Mouse (Mus musculus) forebrain, embryonic 11.5 days (tissue): ENCODE data around the gene Iqsec1. TPM values are rescaled to one million over a fixed set of nuclear protein-coding genes. Genes with fewer than 3 reads are reported as not detected.
"Not testable (repeated sequence)": the region's sequence is repeated elsewhere in the genome, so short reads cannot be mapped to it uniquely, and the experiment has no call there.

Source experiments
- ATAC-seq: fragments of 200-750 bp; cut with Nextera tagmentation; replicated peaks from 2 replicates; pipeline ENCODE4 v1.8.0; 2017; ENCODE audit warnings: moderate TSS enrichment; ENCODE audit not compliant: low FRiP score
- DNase-seq: peaks from one replicate; pipeline ENCODE4 v3.0.0-alpha.2; 2017; ENCODE audit warnings: low spot score
- H3K27ac ChIP-seq: fragments of 300-500 bp; sonication (generic); 2 replicates; pipeline ENCODE4 v1.5.1; 2014; ENCODE audit warnings: low read depth, low read length
- H3K27me3 ChIP-seq: fragments of 300-500 bp; sonication (generic); 2 replicates; pipeline ENCODE4 v1.6.1; 2014; ENCODE audit warnings: mild to moderate bottlenecking, low read length, mixed read lengths; ENCODE audit not compliant: control insufficient read depth, insufficient read depth
- H3K36me3 ChIP-seq: fragments of 300-500 bp; sonication (generic); 2 replicates; pipeline ENCODE4 v1.6.1; 2014; ENCODE audit warnings: mild to moderate bottlenecking, low read length, moderate library complexity, mixed read lengths; ENCODE audit not compliant: control insufficient read depth, insufficient read depth
- H3K4me1 ChIP-seq: fragments of 300-500 bp; sonication (generic); replicated peaks from 2 replicates; pipeline ENCODE4 v1.6.1; 2014; ENCODE audit warnings: low read length, mixed read lengths; ENCODE audit not compliant: control insufficient read depth, insufficient read depth
- H3K4me2 ChIP-seq: fragments of 300-500 bp; sonication (generic); 2 replicates; pipeline ENCODE4 v1.6.1; 2014; ENCODE audit warnings: low read depth, mild to moderate bottlenecking, low read length, moderate library complexity, mixed read lengths; ENCODE audit not compliant: severe bottlenecking
- H3K4me3 ChIP-seq: fragments of 300-500 bp; sonication (generic); 2 replicates; pipeline ENCODE4 v1.5.1; 2014; ENCODE audit warnings: low read depth, low read length
- H3K9ac ChIP-seq: fragments of 300-500 bp; sonication (generic); 2 replicates; pipeline ENCODE4 v1.6.1; 2014; ENCODE audit warnings: low read length
- H3K9me3 ChIP-seq: fragments of 300-500 bp; sonication (generic); 2 replicates; pipeline ENCODE4 v1.6.1; 2016; ENCODE audit warnings: low read length, mixed read lengths; ENCODE audit not compliant: control insufficient read depth
- WGBS: fragments of 180-500 bp; shearing (Covaris S2); extraction: QIAGEN DNeasy Blood & Tissue Kit; methylation state at CpG from one replicate; pipeline ENCODE4 v1.1.7; 2014; 5-methylcytosine and 5-hydroxymethylcytosine counted together
- polyA plus RNA-seq: library from polyadenylated mRNA; unstranded; fragments of >200 nt; fragmentation: Nextera tagmentation; extraction: Ambion mirVana; gene quantifications from 2 replicates; pipeline ENCODE4 v1.2.1, GENCODE M21; 2014

Iqsec1 gene
- polyA plus RNA-seq, 1 experiment from 2014 or later, result 15.0 TPM

- ATAC-seq, H3K4me2 ChIP-seq, H3K36me3 ChIP-seq, H3K27ac ChIP-seq, H3K4me1 ChIP-seq, H3K4me3 ChIP-seq, H3K9me3 ChIP-seq, DNase-seq, H3K9ac ChIP-seq, H3K27me3 ChIP-seq: not testable (repeated sequence)
- 75% methylated on average over 3 of the region's 3 CpGs for WGBS
These were observed 356.0 kb downstream of the Iqsec1 start for GRCm38 (mm10) chr6:90632526-90632925.

DNA sequence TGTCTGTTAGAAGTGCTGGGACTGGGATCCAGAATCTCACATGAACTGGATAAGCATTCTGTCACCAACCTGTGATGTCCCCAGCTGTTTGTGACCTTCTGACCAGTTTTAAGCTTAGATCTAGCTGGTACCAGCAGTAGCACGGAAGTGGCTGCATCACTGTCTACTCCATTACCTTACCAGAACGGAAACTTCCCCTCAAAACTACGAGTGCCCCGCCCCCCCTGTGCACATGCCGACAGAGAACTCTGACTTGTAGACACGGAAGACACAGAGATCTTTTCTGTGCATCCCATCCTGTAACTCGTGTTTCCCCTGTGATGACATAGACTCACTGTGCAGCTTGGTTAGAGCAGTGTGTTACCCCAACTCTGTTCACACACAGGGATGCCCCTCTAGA is 358.1 kb downstream of the Iqsec1 start:
- 86% methylated on average over 7 of the region's 7 CpGs for WGBS
- H3K4me2 ChIP-seq, result no peak overlapping the region
- H3K27ac ChIP-seq, result no peak overlapping the region
- H3K4me3 ChIP-seq, result no peak overlapping the region
- no peaks in the 10 kb centered on the region for H3K27me3 ChIP-seq
- ATAC-seq (no peak), DNase-seq (no peak)
- H3K9ac ChIP-seq, result no peak overlapping the region
- no peaks in the 10 kb centered on the region for H3K9me3 ChIP-seq
- H3K4me1 ChIP-seq, result no peaks in the 10 kb centered on the region
- H3K36me3 ChIP-seq, result no peaks in the 10 kb centered on the region

DNA sequence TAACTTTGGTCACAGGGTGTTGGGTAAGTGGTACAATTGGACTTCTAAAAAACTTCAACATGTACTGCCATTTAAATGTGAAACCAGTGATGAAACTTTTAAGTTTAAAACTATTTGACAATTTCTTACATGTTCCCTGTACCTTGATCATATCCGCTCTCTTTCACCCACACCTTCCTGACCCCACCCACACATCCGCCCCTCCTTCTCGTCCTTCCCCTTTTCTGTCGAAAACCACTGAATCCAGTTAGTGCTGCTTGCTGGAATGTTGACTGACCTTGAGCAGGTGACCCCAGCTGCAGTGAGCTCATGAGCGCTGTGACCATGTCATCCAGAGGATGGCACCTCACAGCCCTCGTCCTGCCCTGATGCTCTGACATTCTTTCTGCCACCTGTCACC is 359.0 kb downstream of the Iqsec1 start:
- no peaks in the 10 kb centered on the region for H3K36me3 ChIP-seq
- WGBS, result 85% methylated on average over 6 of the region's 6 CpGs
- DNase-seq (no peak), ATAC-seq (no peak)
- H3K27me3 ChIP-seq, result no peaks in the 10 kb centered on the region
- H3K4me2 ChIP-seq, result no peak overlapping the region
- H3K4me1 ChIP-seq, result no peaks in the 10 kb centered on the region
- no peak overlapping the region for H3K27ac ChIP-seq
- no peak overlapping the region for H3K9ac ChIP-seq
- H3K4me3 ChIP-seq, result no peak overlapping the region
- H3K9me3 ChIP-seq, result no peaks in the 10 kb centered on the region

DNA sequence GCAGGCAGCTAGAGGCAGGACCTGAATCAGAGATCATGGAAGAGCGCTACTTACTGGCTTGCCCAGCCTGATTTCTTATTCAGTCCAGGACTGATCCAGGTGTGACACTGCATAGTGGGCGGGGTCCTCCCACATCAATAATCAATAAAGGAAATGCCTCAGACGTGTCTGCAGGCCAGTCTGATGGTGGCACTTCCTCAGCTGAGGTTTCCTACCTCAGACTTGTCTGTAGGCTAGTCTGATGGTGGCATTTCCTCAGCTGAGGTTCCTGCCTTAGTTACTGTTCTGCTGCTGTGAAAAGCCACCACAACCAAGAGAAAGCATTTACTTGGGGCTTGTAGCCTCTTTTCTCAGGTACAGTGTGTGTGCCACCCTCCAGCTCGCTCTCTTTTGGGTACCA is 360.9 kb downstream of the Iqsec1 start:
- Histone ChIP-seq H3K27ac (no peak overlapping the region), H3K4me3 (no peak overlapping the region), H3K4me1 (no peaks in the 10 kb centered on the region), H3K27me3 (no peaks in the 10 kb centered on the region), H3K9ac (no peak overlapping the region), H3K4me2 (no peak overlapping the region), H3K36me3 (no peaks in the 10 kb centered on the region), H3K9me3 (no peaks in the 10 kb centered on the region)
- no peak for ATAC-seq
- no peak for DNase-seq
- 83% methylated on average over 4 of the region's 4 CpGs for WGBS

- no peaks in the 10 kb centered on the region for H3K36me3 ChIP-seq
- ATAC-seq, result no peak
- no peak overlapping the region for H3K9ac ChIP-seq
- no peak for DNase-seq
- H3K27me3 ChIP-seq, result no peaks in the 10 kb centered on the region
- no peak overlapping the region for H3K27ac ChIP-seq
- WGBS, result 76% methylated on average over 7 of the region's 7 CpGs
- no peaks in the 10 kb centered on the region for H3K9me3 ChIP-seq
- no peak overlapping the region for H3K4me2 ChIP-seq
- no peaks in the 10 kb centered on the region for H3K4me1 ChIP-seq
- H3K4me3 ChIP-seq, result no peak overlapping the region
These were observed 363.1 kb downstream of the Iqsec1 start for GRCm38 (mm10) chr6:90625207-90625994.

DNA sequence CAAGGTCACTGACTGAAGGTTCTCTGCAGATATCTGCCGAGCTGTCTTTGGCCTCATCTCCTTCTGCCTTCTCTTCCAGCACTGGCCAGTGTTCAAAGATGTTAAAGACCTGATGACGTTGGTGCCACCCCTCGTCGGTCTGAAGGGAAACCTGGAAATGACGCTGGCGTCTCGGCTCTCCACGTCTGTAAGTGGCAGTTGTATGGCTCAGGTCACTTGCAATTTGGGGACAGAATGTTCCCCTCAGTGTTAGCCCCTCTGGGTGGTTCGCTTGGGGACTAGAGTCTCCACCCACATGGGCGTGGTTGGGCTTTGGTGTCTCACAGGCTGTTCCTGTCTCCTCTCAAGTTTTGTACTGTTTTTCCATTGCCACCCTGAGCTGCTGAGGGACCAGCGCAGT is 363.8 kb downstream of the Iqsec1 start:
- Histone ChIP-seq H3K27me3 (no peaks in the 10 kb centered on the region), H3K4me1 (no peaks in the 10 kb centered on the region), H3K9me3 (no peaks in the 10 kb centered on the region), H3K27ac (no peak overlapping the region), H3K36me3 (no peaks in the 10 kb centered on the region), H3K4me2 (no peak overlapping the region), H3K4me3 (no peak overlapping the region), H3K9ac (no peak overlapping the region)
- ATAC-seq (no peak), DNase-seq (no peak)
- 74% methylated on average over 11 of the region's 11 CpGs for WGBS

DNA sequence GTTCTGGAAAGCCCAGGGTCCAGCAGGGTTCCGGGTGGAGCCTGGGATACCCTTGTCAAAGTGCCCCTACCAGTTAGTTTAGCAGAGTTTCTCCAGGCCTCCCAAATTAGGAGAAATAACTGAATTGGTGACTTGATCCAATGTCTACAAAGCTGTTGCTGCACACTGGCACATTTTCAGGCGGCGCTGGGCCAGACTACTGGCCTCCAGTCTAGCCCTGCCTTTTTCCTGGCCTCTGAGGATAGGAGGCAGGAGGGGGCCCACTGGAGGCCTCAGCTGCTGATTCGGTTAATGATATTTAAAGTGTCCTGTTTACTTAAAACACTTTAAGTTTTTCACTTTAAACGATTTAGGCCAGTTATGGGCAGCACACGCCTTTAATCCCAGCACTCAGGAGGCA is 364.3 kb downstream of the Iqsec1 start:
- Histone ChIP-seq H3K4me1 (no peaks in the 10 kb centered on the region), H3K27me3 (no peaks in the 10 kb centered on the region), H3K4me3 (no peak overlapping the region), H3K9ac (no peak overlapping the region), H3K9me3 (no peaks in the 10 kb centered on the region), H3K27ac (no peak overlapping the region; the same call in 1 of the 2 replicates), H3K36me3 (no peaks in the 10 kb centered on the region), H3K4me2 (no peak overlapping the region)
- DNase-seq (no peak), ATAC-seq (no peak)
- 85% methylated on average over 6 of the region's 6 CpGs for WGBS

DNA sequence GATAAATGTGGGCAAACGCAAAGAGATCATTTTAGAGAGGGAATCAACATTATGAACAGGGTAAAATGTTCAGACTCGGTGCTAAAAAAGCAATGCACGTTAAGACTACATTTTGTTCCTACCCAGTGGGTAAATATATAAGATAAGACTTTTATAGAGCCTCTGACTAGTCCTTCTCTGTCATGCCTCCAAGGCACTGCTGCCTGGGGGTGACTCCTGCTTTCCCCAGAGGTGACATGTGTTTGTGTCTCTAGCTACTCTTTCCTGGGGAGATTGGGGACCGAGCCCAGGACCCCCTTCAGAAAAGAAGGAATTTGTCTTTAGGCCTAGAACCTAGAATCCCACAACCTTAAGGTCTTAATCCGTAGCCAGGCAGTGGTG is 365.0 kb downstream of the Iqsec1 start:
- Histone ChIP-seq H3K9me3 (no peaks in the 10 kb centered on the region), H3K9ac (no peak overlapping the region), H3K4me3 (no peak overlapping the region), H3K4me2 (no peak overlapping the region), H3K4me1 (no peaks in the 10 kb centered on the region), H3K36me3 (no peaks in the 10 kb centered on the region), H3K27me3 (no peaks in the 10 kb centered on the region), H3K27ac (no peak overlapping the region)
- ATAC-seq (no peak), DNase-seq (no peak)
- WGBS, result 86% methylated on average over 5 of the region's 5 CpGs

GRCm38 (mm10) chr6:90622758-90623455 is 365.6 kb downstream of the Iqsec1 start:
- H3K9ac ChIP-seq, result no peak overlapping the region
- H3K9me3 ChIP-seq, result no peaks in the 10 kb centered on the region
- ATAC-seq (no peak), DNase-seq (no peak)
- no peak overlapping the region for H3K27ac ChIP-seq
- no peaks in the 10 kb centered on the region for H3K36me3 ChIP-seq
- H3K4me2 ChIP-seq, result no peak overlapping the region
- 44% methylated on average over 11 of the region's 11 CpGs for WGBS
- H3K4me1 ChIP-seq, result no peaks in the 10 kb centered on the region
- H3K27me3 ChIP-seq, result no peaks in the 10 kb centered on the region
- no peak overlapping the region for H3K4me3 ChIP-seq
